Mouse (Mus musculus) liver, embryonic 15.5 days (tissue): ENCODE results near the gene Agtrap. TPM values are rescaled to one million over a fixed set of nuclear protein-coding genes. Genes with fewer than 3 reads are reported as not detected.
"Not testable (repeated sequence)": the region's sequence is repeated elsewhere in the genome, so short reads cannot be mapped to it uniquely, and the experiment has no call there.

ENCODE experiments used
- ATAC-seq: fragments of 200-750 bp; cut with Nextera tagmentation; 2 replicates; pipeline ENCODE4 v1.8.0; 2017; ENCODE audit warnings: moderate number of reproducible peaks, mild to moderate bottlenecking, moderate library complexity; ENCODE audit not compliant: insufficient read depth
- H3K27ac ChIP-seq: fragments of 300-500 bp; sonication (generic); replicated peaks from 2 replicates; pipeline ENCODE4 v1.5.1; 2015; ENCODE audit warnings: mild to moderate bottlenecking, inconsistent platforms
- H3K27me3 ChIP-seq: fragments of 300-500 bp; sonication (generic); 2 replicates; pipeline ENCODE4 v1.6.1; 2015; ENCODE audit warnings: mild to moderate bottlenecking, inconsistent platforms
- H3K36me3 ChIP-seq: fragments of 300-500 bp; sonication (generic); replicated peaks from 2 replicates; pipeline ENCODE4 v1.6.1; 2015; ENCODE audit warnings: moderate library complexity, mild to moderate bottlenecking, inconsistent platforms
- H3K4me1 ChIP-seq: fragments of 300-500 bp; sonication (generic); replicated peaks from 2 replicates; pipeline ENCODE4 v1.6.1; 2015; ENCODE audit warnings: inconsistent platforms
- H3K4me2 ChIP-seq: fragments of 300-500 bp; sonication (generic); 2 replicates; pipeline ENCODE4 v1.6.1; 2015; ENCODE audit warnings: moderate library complexity, mild to moderate bottlenecking, inconsistent platforms
- H3K4me3 ChIP-seq: fragments of 300-500 bp; sonication (generic); replicated peaks from 2 replicates; pipeline ENCODE4 v1.5.1; 2015; ENCODE audit warnings: mild to moderate bottlenecking, inconsistent platforms
- H3K9ac ChIP-seq: fragments of 300-500 bp; sonication (generic); 2 replicates; pipeline ENCODE4 v1.6.1; 2015; ENCODE audit warnings: moderate library complexity, mild to moderate bottlenecking, inconsistent platforms
- H3K9me3 ChIP-seq: fragments of 300-500 bp; sonication (generic); replicated peaks from 2 replicates; pipeline ENCODE4 v1.6.1; 2016; ENCODE audit warnings: inconsistent platforms
- WGBS: fragments of 180-500 bp; shearing (Covaris S2); methylation state at CpG from one replicate; pipeline ENCODE4 v1.1.7; 2015; ENCODE audit warnings: mixed read lengths; ENCODE audit not compliant: insufficient replicate concordance; 5-methylcytosine and 5-hydroxymethylcytosine counted together
- polyA plus RNA-seq: library from polyadenylated mRNA; unstranded; fragments of >200 nt; fragmentation: Nextera tagmentation; extraction: Ambion mirVana; gene quantifications from 2 replicates; pipeline ENCODE4 v1.2.1, GENCODE M21; 2015

Agtrap gene
- polyA plus RNA-seq, 1 experiment from 2014 or later: 11.0 TPM

- Histone ChIP-seq H3K9ac (no peak overlapping the region), H3K36me3 (no peaks in the 10 kb centered on the region), H3K9me3 (no peaks in the 10 kb centered on the region), H3K4me2 (no peak overlapping the region), H3K4me1 (no peaks in the 10 kb centered on the region), H3K27ac (no peak overlapping the region), H3K27me3 (peaks cover 17% of the 10 kb centered on the region; the same call in 1 of the 2 replicates), H3K4me3 (no peak overlapping the region)
- WGBS: 68% methylated on average over 4 of the region's 4 CpGs
- no peak for ATAC-seq
Observed at GRCm38 (mm10) chr4:148121362-148121761, 33.5 kb upstream of the Agtrap start.

GRCm38 (mm10) chr4:148120555-148120954 lies 32.7 kb upstream of the Agtrap start:
- Histone ChIP-seq H3K27ac (no peak overlapping the region), H3K36me3 (no peaks in the 10 kb centered on the region)
- no peak for ATAC-seq

GRCm38 (mm10) chr4:148119578-148119977 lies 31.7 kb upstream of the Agtrap start:
- H3K4me2 ChIP-seq, H3K9me3 ChIP-seq, H3K4me1 ChIP-seq, H3K36me3 ChIP-seq, H3K27ac ChIP-seq, H3K4me3 ChIP-seq, H3K9ac ChIP-seq, ATAC-seq: not testable (repeated sequence)
- WGBS: 67% methylated on average over 9 of the region's 9 CpGs
- peaks cover 15% of the 10 kb centered on the region for H3K27me3 ChIP-seq

More at GRCm38 (mm10) chr4:148120555-148120954, 32.7 kb upstream of the Agtrap start:
- WGBS: 52% methylated on average over 9 of the region's 9 CpGs
- H3K9me3 ChIP-seq: no peaks in the 10 kb centered on the region
- H3K4me2 ChIP-seq: no peak overlapping the region
- H3K4me1 ChIP-seq: peaks cover under 1% of the 10 kb centered on the region; the same call in 1 of the 2 replicates
- peaks cover 11% of the 10 kb centered on the region; the same call in 1 of the 2 replicates for H3K27me3 ChIP-seq
- H3K4me3 ChIP-seq: no peak overlapping the region
- no peak overlapping the region for H3K9ac ChIP-seq

GRCm38 (mm10) chr4:148117392-148117791 lies 29.6 kb upstream of the Agtrap start:
- Histone ChIP-seq H3K4me2 (no peak overlapping the region), H3K9me3 (no peaks in the 10 kb centered on the region), H3K4me1 (peaks cover 8% of the 10 kb centered on the region; the same call in 1 of the 2 replicates), H3K36me3 (no peaks in the 10 kb centered on the region), H3K27ac (no peak overlapping the region), H3K9ac (no peak overlapping the region), H3K4me3 (no peak overlapping the region), H3K27me3 (peaks cover 15% of the 10 kb centered on the region)
- 52% methylated on average over 4 of the region's 4 CpGs for WGBS
- no peak for ATAC-seq

GRCm38 (mm10) chr4:148116657-148117056 lies 28.8 kb upstream of the Agtrap start:
- Histone ChIP-seq H3K27me3 (peaks cover 20% of the 10 kb centered on the region), H3K4me2 (no peak overlapping the region), H3K36me3 (no peaks in the 10 kb centered on the region), H3K9me3 (no peaks in the 10 kb centered on the region), H3K27ac (no peak overlapping the region), H3K4me1 (peaks cover 8% of the 10 kb centered on the region; the same call in 1 of the 2 replicates), H3K9ac (no peak overlapping the region), H3K4me3 (no peak overlapping the region)
- ATAC-seq: no peak
- WGBS: 58% methylated on average over 4 of the region's 4 CpGs

GRCm38 (mm10) chr4:148115467-148115866 lies 27.6 kb upstream of the Agtrap start:
- Histone ChIP-seq H3K27me3 (peaks cover 20% of the 10 kb centered on the region), H3K4me2 (no peak overlapping the region; the same call in 1 of the 2 replicates), H3K9me3 (no peaks in the 10 kb centered on the region), H3K27ac (no peak overlapping the region), H3K9ac (no peak overlapping the region), H3K36me3 (no peaks in the 10 kb centered on the region), H3K4me3 (no peak overlapping the region), H3K4me1 (peaks cover 8% of the 10 kb centered on the region; the same call in 1 of the 2 replicates)
- WGBS: 3% methylated on average over 15 of the region's 15 CpGs
- peak; percentile 10; the same call in 1 of the 2 replicates for ATAC-seq

GRCm38 (mm10) chr4:148114758-148115391 lies 27.0 kb upstream of the Agtrap start:
- Histone ChIP-seq H3K4me1 (peaks cover 8% of the 10 kb centered on the region; the same call in 1 of the 2 replicates), H3K9me3 (no peaks in the 10 kb centered on the region), H3K27me3 (peaks cover 20% of the 10 kb centered on the region), H3K36me3 (no peaks in the 10 kb centered on the region), H3K27ac (no peak overlapping the region), H3K4me2 (no peak overlapping the region), H3K9ac (no peak overlapping the region), H3K4me3 (no peak overlapping the region)
- WGBS: 6% methylated on average over 15 of the region's 15 CpGs
- peak; percentile 39; the same call in 1 of the 2 replicates for ATAC-seq

GRCm38 (mm10) chr4:148112519-148112918 lies 24.7 kb upstream of the Agtrap start:
- Histone ChIP-seq H3K36me3 (no peaks in the 10 kb centered on the region), H3K4me2 (no peak overlapping the region), H3K9ac (no peak overlapping the region), H3K27ac (no peak overlapping the region), H3K27me3 (peaks cover 35% of the 10 kb centered on the region), H3K4me3 (no peak overlapping the region), H3K9me3 (no peaks in the 10 kb centered on the region), H3K4me1 (peaks cover 8% of the 10 kb centered on the region; the same call in 1 of the 2 replicates)
- WGBS: 59% methylated on average over 12 of the region's 12 CpGs
- no peak for ATAC-seq

GRCm38 (mm10) chr4:148109215-148109614 lies 21.4 kb upstream of the Agtrap start:
- 13% methylated on average over 5 of the region's 5 CpGs for WGBS
- Histone ChIP-seq H3K27me3 (peaks cover 32% of the 10 kb centered on the region), H3K27ac (no peak overlapping the region), H3K4me1 (no peaks in the 10 kb centered on the region), H3K4me3 (no peak overlapping the region), H3K4me2 (no peak overlapping the region), H3K9ac (no peak overlapping the region), H3K9me3 (no peaks in the 10 kb centered on the region), H3K36me3 (no peaks in the 10 kb centered on the region)
- peak; percentile 51 for ATAC-seq

- WGBS: 25% methylated on average over 7 of the region's 7 CpGs
- no peak for ATAC-seq
- no peak overlapping the region for H3K4me2 ChIP-seq
Observed at GRCm38 (mm10) chr4:148108565-148109100, 20.8 kb upstream of the Agtrap start.

GRCm38 (mm10) chr4:148107621-148108291 lies 19.9 kb upstream of the Agtrap start:
- Histone ChIP-seq H3K36me3 (no peaks in the 10 kb centered on the region), H3K4me1 (no peaks in the 10 kb centered on the region), H3K9ac (no peak overlapping the region), H3K9me3 (no peaks in the 10 kb centered on the region), H3K4me3 (no peak overlapping the region), H3K27me3 (peaks cover 30% of the 10 kb centered on the region), H3K27ac (no peak overlapping the region), H3K4me2 (no peak overlapping the region)
- WGBS: 48% methylated on average over 22 of the region's 22 CpGs
- ATAC-seq: no peak; the same call in 1 of the 2 replicates

More at GRCm38 (mm10) chr4:148108565-148109100, 20.8 kb upstream of the Agtrap start:
- no peak overlapping the region for H3K9ac ChIP-seq
- H3K9me3 ChIP-seq: no peaks in the 10 kb centered on the region
- no peaks in the 10 kb centered on the region for H3K4me1 ChIP-seq
- no peaks in the 10 kb centered on the region for H3K36me3 ChIP-seq
- H3K27ac ChIP-seq: no peak overlapping the region
- peaks cover 32% of the 10 kb centered on the region for H3K27me3 ChIP-seq
- no peak overlapping the region for H3K4me3 ChIP-seq
